Mouse (Mus musculus) erythroblast, embryonic 14.5 days (primary cell): ENCODE data around the gene Vav1.

ENCODE experiments used
- GATA1 ChIP-seq: IDR thresholded peaks from 2 replicates; pipeline ENCODE4 v1.6.1; 2012; ENCODE audit warnings: low read length, inconsistent platforms, mixed read lengths
- TAL1 ChIP-seq: IDR thresholded peaks from 3 replicates; pipeline ENCODE4 v1.6.1; 2012; ENCODE audit warnings: low read length, inconsistent platforms, mixed read lengths

- TF ChIP-seq GATA1 (no peak), TAL1 (no peak)
These were observed 17.1 kb upstream of the Vav1 start for GRCm38 (mm10) chr17:57261796-57262195.
